Mouse (Mus musculus) G1E (cell line): Measurements from ENCODE around the gene Ireb2.
"Not testable (repeated sequence)": the region's sequence is repeated elsewhere in the genome, so short reads cannot be mapped to it uniquely, and the experiment has no call there.

Experiments
- CTCF ChIP-seq: IDR thresholded peaks from 2 replicates; pipeline ENCODE4 v1.5.1; 2012; ENCODE audit warnings: low read depth, low read length, inconsistent platforms, mixed read lengths
- GATA1 ChIP-seq: IDR thresholded peaks from 2 replicates; pipeline ENCODE4 v1.6.1; 2012; ENCODE audit warnings: borderline replicate concordance, low read length, inconsistent platforms, mixed read lengths
- POLR2AphosphoS5 ChIP-seq: IDR thresholded peaks from 2 replicates; pipeline ENCODE4 v1.6.1; 2012; ENCODE audit warnings: low read depth, low read length, inconsistent platforms; ENCODE audit not compliant: insufficient replicate concordance
- TAL1 ChIP-seq: conservative IDR thresholded peaks from 2 replicates; pipeline ENCODE4 v1.6.1; 2012; ENCODE audit warnings: low read depth, low read length, inconsistent platforms, mixed read lengths

- TF ChIP-seq CTCF, TAL1, GATA1, POLR2AphosphoS5: not testable (repeated sequence)
Observed at GRCm38 (mm10) chr9:54835951-54836717, 27.5 kb upstream of the Ireb2 start.
